Mouse (Mus musculus) midbrain, embryonic 13.5 days (tissue): ENCODE data around the gene Polr3gl. TPM values are rescaled to one million over a fixed set of nuclear protein-coding genes. Genes with fewer than 3 reads are reported as not detected.
A peak's percentile ranks its signal among the peaks of the same experiment; 100 is the strongest.
"Not testable (repeated sequence)": the region's sequence is repeated elsewhere in the genome, so short reads cannot be mapped to it uniquely, and the experiment has no call there.

Source experiments
- ATAC-seq: fragments of 200-750 bp; cut with Nextera tagmentation; 2 replicates; pipeline ENCODE4 v1.8.0; 2017; ENCODE audit warnings: mild to moderate bottlenecking, moderate TSS enrichment, moderate library complexity
- H3K27ac ChIP-seq: fragments of 300-500 bp; sonication (generic); 2 replicates; pipeline ENCODE4 v1.5.1; 2015; ENCODE audit warnings: inconsistent platforms, mild to moderate bottlenecking, moderate library complexity
- H3K27me3 ChIP-seq: fragments of 300-500 bp; sonication (generic); 2 replicates; pipeline ENCODE4 v1.6.1; 2015; ENCODE audit warnings: mild to moderate bottlenecking, inconsistent platforms
- H3K36me3 ChIP-seq: fragments of 300-500 bp; sonication (generic); 2 replicates; pipeline ENCODE4 v1.6.1; 2015; ENCODE audit warnings: mild to moderate bottlenecking, inconsistent platforms
- H3K4me1 ChIP-seq: fragments of 300-500 bp; sonication (generic); replicated peaks from 2 replicates; pipeline ENCODE4 v1.6.1; 2015; ENCODE audit warnings: inconsistent platforms
- H3K4me2 ChIP-seq: fragments of 300-500 bp; sonication (generic); replicated peaks from 2 replicates; pipeline ENCODE4 v1.6.1; 2015; ENCODE audit warnings: moderate library complexity, mild to moderate bottlenecking, inconsistent platforms
- H3K4me3 ChIP-seq: fragments of 300-500 bp; sonication (generic); replicated peaks from 2 replicates; pipeline ENCODE4 v1.5.1; 2015; ENCODE audit warnings: mild to moderate bottlenecking, inconsistent platforms
- H3K9ac ChIP-seq: fragments of 300-500 bp; sonication (generic); replicated peaks from 2 replicates; pipeline ENCODE4 v1.6.1; 2015; ENCODE audit warnings: mild to moderate bottlenecking, inconsistent platforms
- H3K9me3 ChIP-seq: fragments of 300-500 bp; sonication (generic); 2 replicates; pipeline ENCODE4 v1.6.1; 2016; ENCODE audit warnings: mild to moderate bottlenecking, inconsistent platforms
- WGBS: fragments of 180-500 bp; shearing (Covaris S2); methylation state at CpG from one replicate; pipeline ENCODE4 v1.1.7; 2015; 5-methylcytosine and 5-hydroxymethylcytosine counted together
- polyA plus RNA-seq: library from polyadenylated mRNA; unstranded; fragments of >200 nt; fragmentation: Nextera tagmentation; extraction: Ambion mirVana; gene quantifications from 2 replicates; pipeline ENCODE4 v1.2.1, GENCODE M21; 2015

The Polr3gl gene
- polyA plus RNA-seq, 1 experiment from 2014 or later = 42.0 TPM

DNA sequence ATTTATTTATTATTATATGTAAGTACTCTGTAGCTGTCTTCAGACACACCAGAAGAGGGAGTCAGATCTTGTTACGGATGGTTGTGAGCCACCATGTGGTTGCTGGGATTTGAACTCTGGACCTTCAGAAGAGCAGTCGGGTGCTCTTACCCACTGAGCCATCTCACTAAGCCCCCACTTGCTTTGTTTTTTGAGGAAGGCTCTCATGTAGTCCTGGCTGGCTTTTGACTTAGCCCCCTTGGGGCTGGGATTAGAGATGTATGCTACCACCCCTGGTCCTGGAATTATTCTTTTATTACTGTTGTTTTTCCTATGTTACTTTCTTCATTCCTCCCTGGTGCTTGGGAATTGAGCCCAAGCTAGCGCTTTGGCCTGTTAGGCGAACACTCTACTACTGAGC is 12.0 kb upstream of the Polr3gl start:
- WGBS = 88% methylated on average over 4 of the region's 4 CpGs
- peaks cover 42% of the 10 kb centered on the region for H3K4me1 ChIP-seq
- not testable (repeated sequence) for H3K27me3 ChIP-seq, ATAC-seq, H3K4me2 ChIP-seq, H3K27ac ChIP-seq, H3K9me3 ChIP-seq, H3K9ac ChIP-seq, H3K36me3 ChIP-seq, H3K4me3 ChIP-seq

DNA sequence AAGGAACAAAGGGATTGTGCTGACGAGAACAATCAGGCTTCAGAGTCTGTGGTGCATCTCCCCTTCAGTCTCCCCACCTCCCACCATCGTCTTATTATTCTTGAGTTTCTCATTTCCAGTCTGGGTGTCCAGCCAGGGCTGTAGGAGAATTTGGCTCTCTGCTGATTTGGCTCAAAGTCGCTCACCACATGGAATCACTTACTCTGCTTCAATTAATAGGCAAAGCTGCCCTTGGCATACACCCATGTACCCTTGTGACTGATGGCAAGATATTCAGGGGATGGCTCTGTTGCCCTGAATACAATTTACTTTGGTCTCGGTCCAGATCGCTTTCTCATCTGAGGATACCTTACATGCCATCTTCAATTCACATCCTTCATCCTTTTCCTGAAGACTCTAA is 9.3 kb upstream of the Polr3gl start:
- Histone ChIP-seq H3K9me3 (no peaks in the 10 kb centered on the region), H3K27me3 (0 out of 2 replicates have a peak, but pooled peaks cover 2% of the 10 kb centered on the region), H3K27ac (peak overlapping the region; percentile 95), H3K4me3 (peak overlapping the region; percentile 84), H3K4me1 (peaks cover 63% of the 10 kb centered on the region), H3K9ac (peak overlapping the region; percentile 92), H3K36me3 (0 out of 2 replicates have a peak, but pooled peaks cover 5% of the 10 kb centered on the region), H3K4me2 (peak overlapping the region; percentile 84)
- WGBS = 31% methylated on average over 5 of the region's 5 CpGs
- no peak for ATAC-seq

DNA sequence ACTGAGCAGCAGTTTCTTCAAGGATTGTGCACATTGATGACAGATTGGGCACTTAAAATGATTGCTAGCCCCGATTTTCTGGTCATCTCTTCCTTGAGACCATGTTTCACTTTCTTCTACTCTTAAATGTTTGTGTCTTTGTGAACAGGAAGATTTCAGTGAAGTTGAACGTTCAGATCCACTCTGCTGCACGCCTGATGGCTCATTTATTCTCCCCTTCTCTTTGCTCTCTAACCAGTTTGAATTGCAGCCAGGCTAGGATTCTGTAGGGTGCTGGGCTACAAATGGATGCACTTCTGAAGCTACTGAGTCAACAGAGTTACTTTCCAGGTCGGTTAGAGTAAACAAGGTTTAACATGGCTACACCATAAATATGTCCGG is 8.7 kb upstream of the Polr3gl start:
- Histone ChIP-seq H3K4me2 (peak overlapping the region; percentile 84), H3K4me1 (peaks cover 69% of the 10 kb centered on the region), H3K27me3 (0 out of 2 replicates have a peak, but pooled peaks cover 2% of the 10 kb centered on the region), H3K9me3 (no peaks in the 10 kb centered on the region), H3K36me3 (0 out of 2 replicates have a peak, but pooled peaks cover 4% of the 10 kb centered on the region), H3K9ac (peak overlapping the region; percentile 92), H3K4me3 (peak overlapping the region; percentile 84), H3K27ac (peak overlapping the region; percentile 95)
- ATAC-seq = no peak
- 24% methylated on average over 5 of the region's 5 CpGs for WGBS

DNA sequence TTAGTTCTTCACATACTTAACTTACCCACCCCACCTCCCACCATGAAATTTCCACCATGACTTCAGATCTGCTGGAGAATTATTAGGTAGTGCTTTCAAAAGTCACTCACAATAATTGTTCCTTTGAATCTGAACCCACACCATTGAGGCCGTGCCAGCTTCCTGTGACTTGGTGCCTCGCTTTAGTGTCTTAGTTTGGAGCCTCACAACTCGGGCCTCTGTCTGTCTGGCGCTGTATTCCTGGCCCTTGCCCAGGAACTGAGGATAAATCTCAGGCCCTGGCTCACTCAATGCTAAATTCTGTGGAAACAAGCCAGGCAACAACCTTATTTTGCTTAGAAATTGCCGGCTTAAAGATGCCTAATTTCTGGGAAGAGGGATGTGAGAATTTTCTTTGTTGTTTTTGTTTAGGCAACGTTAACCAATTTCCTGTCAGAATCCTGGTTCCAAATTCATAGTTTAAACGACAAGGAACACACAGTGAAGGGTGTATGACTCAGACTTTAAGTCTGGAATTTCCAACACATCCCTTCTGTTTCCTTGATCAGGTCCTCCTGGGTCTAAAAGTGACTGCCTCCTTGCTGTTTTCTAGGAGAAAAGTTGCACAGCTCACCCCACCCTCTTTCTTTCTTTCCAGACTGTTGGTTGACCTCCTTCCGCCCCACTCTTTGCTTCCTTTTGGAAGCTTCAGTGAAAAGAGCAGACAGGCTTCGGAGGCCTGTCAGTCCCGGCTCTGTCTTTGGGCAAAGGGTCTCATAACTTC is 8.1 kb upstream of the Polr3gl start:
- Histone ChIP-seq H3K9ac (peak overlapping the region; percentile 92), H3K36me3 (no peaks in the 10 kb centered on the region), H3K9me3 (no peaks in the 10 kb centered on the region), H3K27me3 (0 out of 2 replicates have a peak, but pooled peaks cover 2% of the 10 kb centered on the region), H3K4me1 (peaks cover 75% of the 10 kb centered on the region), H3K4me3 (peak overlapping the region; percentile 84), H3K27ac (peak overlapping the region; percentile 95), H3K4me2 (peak overlapping the region; percentile 84)
- WGBS = 16% methylated on average over 10 of the region's 10 CpGs
- ATAC-seq = no peak

DNA sequence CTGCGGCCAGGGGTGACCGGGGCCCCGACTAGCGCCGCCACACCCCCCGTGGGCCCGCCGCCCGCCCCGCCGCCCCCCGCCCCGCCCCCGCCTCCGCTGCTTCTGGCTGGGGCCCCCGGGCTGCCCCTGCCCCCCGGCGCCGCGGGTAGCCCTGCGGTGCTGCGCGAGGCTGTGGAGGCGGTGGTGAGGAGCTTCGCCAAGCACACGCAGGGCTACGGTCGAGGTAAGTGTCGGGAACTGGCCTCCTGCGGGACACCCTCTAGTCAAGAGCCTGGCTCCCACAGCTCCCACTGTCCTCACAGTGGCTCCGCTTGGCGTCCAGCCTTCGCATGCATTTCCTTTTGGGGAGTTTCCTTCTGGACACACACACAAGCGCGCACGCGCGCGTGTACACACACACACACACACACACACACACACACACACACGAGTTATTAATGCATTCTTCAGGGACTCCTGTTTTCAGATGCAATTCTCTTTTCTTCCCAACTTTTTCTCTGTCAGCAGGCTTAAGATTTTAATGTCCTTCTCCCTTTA is 7.3 kb upstream of the Polr3gl start:
- peaks cover 83% of the 10 kb centered on the region for H3K4me1 ChIP-seq
- H3K9me3 ChIP-seq = no peaks in the 10 kb centered on the region
- peak overlapping the region; percentile 92 for H3K9ac ChIP-seq
- 0 out of 2 replicates have a peak, but pooled peaks cover 2% of the 10 kb centered on the region for H3K27me3 ChIP-seq
- H3K4me2 ChIP-seq = peak overlapping the region; percentile 84
- no peaks in the 10 kb centered on the region for H3K36me3 ChIP-seq
- H3K4me3 ChIP-seq = peak overlapping the region; percentile 84
- ATAC-seq = peak; percentile 73
- WGBS = 0% methylated on average over 20 of the region's 40 CpGs
- peak overlapping the region; percentile 95 for H3K27ac ChIP-seq

DNA sequence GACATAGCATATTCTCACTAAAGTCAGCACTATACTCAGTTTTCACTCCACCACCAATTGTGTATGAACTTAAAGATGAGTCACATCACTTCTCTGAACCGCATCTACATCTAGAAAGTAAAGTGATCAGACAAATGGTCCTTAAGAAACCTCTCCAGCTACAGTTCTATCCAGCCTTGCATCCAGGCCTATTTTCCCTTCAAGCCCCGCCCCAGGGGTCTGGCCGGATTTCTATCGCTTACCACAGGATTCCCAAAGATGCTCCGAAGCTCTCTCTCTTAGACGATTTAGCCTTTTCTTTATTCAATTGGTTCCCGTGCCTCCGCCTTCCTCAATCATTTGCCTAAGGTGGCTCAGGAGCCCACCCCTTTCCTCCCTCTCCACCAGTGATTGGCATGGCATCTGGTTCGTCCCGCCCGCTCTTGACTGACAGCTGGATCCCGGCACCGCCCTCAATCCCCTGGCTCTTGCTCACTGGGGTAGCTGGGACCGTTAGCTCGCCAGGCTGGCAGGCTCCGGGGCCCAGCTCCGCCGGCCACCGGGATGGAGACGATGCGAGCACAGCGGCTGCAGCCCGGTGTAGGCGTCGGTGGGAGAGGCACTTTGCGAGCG is 6.8 kb upstream of the Polr3gl start, which contains the start of gene Lix1l:
Gene Lix1l, plus strand, starts transcription at position 511 of the 612 bp plus-strand sequence.
- peak within 1 kb of the TSS; percentile 84 for H3K4me2 ChIP-seq
- H3K27ac ChIP-seq = peak within 1 kb of the TSS; percentile 95
- H3K27me3 ChIP-seq = 0 out of 2 replicates have a peak, but pooled peaks cover 5% of the 10 kb centered on the region
- peak within 1 kb of the TSS; percentile 92 for H3K9ac ChIP-seq
- under 1% methylated on average over 27 of the region's 27 CpGs for WGBS
- H3K9me3 ChIP-seq = no peaks in the 10 kb centered on the region
- peaks cover 86% of the 10 kb centered on the region for H3K4me1 ChIP-seq
- peak within 1 kb of the TSS; percentile 84 for H3K4me3 ChIP-seq
- no peaks in the 10 kb centered on the region for H3K36me3 ChIP-seq
- ATAC-seq = peak; percentile 95

DNA sequence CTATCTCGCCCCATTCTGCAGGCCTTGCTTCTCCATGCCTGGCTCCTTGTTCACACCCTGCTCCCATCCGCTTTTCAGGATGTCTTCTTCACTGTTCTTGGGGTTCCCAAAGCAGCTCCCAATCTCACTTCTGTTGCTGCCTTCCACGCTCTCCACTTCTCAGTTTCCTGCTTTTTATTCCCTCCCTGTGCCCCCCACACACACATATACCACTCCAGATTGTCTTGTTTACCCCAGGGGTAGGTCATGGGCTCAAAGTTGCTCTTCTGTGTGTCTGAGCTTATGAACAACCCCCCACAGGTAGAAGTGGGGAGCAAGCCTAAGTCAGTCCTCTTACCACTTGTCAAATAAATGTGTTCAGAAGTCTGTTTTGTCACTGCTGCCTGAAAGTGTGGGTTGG is 5.4 kb upstream of the Polr3gl start:
- Histone ChIP-seq H3K27ac (no peak overlapping the region), H3K9me3 (no peaks in the 10 kb centered on the region), H3K4me2 (peak overlapping the region; percentile 85), H3K9ac (0 out of 2 replicates have a peak overlapping the region, but pooled peaks have one; percentile 19), H3K4me1 (peaks cover 80% of the 10 kb centered on the region), H3K27me3 (peaks cover 14% of the 10 kb centered on the region; the same call in 1 of the 2 replicates), H3K4me3 (no peak overlapping the region), H3K36me3 (no peaks in the 10 kb centered on the region)
- no peak for ATAC-seq
- WGBS = 77% methylated on average over 3 of the region's 3 CpGs

DNA sequence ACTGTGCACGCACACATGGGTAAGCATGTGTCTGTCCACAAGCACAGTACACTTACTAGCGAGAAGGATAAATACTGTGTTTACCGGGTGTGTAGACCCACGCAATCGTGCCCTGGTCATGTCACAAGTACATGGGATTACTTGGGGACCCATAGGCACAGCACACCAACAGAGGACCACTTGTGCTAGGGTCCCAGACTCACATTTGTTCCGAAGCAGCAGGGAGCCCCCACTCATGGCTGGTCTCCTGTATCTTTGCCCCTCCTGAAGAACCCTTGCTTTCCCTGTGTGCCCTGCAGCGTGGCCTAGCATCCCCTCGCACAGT is 5.0 kb upstream of the Polr3gl start:
- Histone ChIP-seq H3K27ac (no peak overlapping the region), H3K4me3 (peak overlapping the region; percentile 51), H3K4me1 (peaks cover 76% of the 10 kb centered on the region), H3K9me3 (no peaks in the 10 kb centered on the region), H3K4me2 (peak overlapping the region; percentile 85), H3K27me3 (peaks cover 14% of the 10 kb centered on the region; the same call in 1 of the 2 replicates), H3K9ac (peak overlapping the region; percentile 74; the same call in 1 of the 2 replicates), H3K36me3 (no peaks in the 10 kb centered on the region)
- no peak for ATAC-seq
- WGBS = 47% methylated on average over 8 of the region's 8 CpGs

DNA sequence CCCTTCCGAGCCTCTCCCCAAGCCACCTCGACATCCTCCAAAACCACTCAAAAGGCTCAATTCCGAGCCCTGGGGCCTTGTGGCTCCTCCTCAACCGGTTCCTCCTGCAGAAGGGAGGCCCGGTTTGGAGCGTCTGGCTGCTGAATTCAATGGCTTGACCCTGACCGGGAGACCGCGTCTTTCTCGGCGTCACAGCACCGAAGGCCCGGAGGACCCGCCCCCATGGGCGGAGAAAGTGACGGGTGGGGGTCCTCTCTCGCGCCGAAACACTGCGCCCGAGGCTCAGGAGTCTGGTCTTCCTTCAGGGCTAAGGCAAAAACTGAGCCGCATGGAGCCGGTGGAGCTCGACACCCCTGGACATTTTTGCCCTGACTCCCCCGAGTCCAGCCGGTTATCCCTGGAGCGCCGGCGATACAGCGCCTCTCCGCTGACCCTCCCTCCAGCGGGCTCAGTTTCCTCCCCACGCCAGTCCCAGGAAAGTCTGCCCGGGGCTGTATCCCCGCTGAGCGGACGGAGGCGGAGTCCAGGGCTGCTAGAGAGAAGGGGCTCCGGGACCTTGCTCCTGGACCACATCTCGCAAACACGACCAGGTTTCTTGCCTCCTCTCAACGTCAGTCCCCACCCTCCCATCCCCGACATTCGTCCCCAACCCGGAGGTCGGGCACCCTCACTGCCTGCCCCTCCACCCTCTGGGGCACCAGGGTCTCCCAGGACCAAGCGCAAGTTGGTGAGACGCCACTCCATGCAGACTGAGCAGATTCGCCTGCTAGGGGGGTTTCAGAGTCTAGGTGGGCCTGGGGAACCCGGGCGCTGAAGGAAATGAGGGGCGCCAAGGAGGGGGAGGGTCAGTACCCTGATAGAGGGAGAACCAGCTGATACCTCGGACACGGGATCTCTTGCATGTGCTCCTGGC is 4.4 kb upstream of the Polr3gl start:
- H3K4me2 ChIP-seq = peak overlapping the region; percentile 85
- peaks cover 14% of the 10 kb centered on the region; the same call in 1 of the 2 replicates for H3K27me3 ChIP-seq
- H3K9ac ChIP-seq = peak overlapping the region; percentile 74
- no peaks in the 10 kb centered on the region for H3K36me3 ChIP-seq
- ATAC-seq = no peak
- H3K9me3 ChIP-seq = no peaks in the 10 kb centered on the region
- peak overlapping the region; percentile 64 for H3K27ac ChIP-seq
- peak overlapping the region; percentile 51 for H3K4me3 ChIP-seq
- H3K4me1 ChIP-seq = peaks cover 71% of the 10 kb centered on the region
- WGBS = under 1% methylated on average over 54 of the region's 54 CpGs

DNA sequence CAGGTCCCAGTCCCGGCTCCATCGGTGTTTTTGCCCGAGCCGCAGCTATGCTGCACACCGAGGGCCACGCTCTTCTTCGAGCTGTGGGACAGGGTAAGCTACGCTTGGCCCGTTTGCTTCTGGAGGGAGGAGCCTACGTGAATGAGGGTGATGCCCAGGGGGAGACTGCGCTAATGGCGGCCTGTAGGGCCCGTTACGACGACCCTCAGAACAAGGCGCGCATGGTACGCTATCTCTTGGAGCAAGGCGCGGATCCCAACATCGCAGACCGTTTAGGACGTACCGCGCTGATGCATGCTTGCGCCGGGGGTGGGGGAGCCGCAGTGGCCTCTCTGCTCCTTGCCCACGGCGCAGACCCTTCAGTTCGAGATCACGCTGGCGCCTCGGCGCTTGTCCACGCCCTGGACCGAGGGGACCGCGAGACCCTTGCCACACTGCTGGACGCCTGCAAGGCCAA is 3.5 kb upstream of the Polr3gl start:
- Histone ChIP-seq H3K27me3 (peaks cover 14% of the 10 kb centered on the region; the same call in 1 of the 2 replicates), H3K27ac (peak overlapping the region; percentile 64), H3K4me3 (peak overlapping the region; percentile 51), H3K4me2 (peak overlapping the region; percentile 85), H3K9ac (peak overlapping the region; percentile 74), H3K9me3 (no peaks in the 10 kb centered on the region), H3K4me1 (peaks cover 71% of the 10 kb centered on the region), H3K36me3 (no peaks in the 10 kb centered on the region)
- 0 out of 2 replicates have a peak, but pooled peaks have one; percentile 4 for ATAC-seq
- under 1% methylated on average over 40 of the region's 40 CpGs for WGBS

DNA sequence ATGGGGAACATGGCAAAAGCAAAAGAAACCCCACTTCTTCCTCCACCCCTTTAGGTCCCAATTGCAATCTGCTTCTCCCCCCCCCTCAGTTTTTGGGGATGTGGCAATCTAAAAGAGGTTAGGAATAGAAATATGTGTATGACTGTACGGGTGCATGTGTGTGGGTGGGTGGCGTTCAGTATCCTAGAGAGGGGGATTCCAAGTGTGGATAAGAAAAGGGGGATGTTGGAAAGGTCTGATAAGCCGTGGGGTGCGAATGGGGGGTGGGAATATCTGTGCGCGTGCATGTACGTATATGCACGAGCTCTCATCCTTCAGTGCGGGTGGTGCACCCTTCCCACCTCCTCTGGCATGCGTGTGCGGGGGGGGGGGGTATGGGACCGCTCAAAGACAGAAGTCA is 2.9 kb upstream of the Polr3gl start:
- ATAC-seq = no peak
- Histone ChIP-seq H3K4me3 (peak overlapping the region; percentile 51), H3K4me2 (peak overlapping the region; percentile 85), H3K4me1 (peaks cover 69% of the 10 kb centered on the region), H3K9me3 (no peaks in the 10 kb centered on the region), H3K9ac (peak overlapping the region; percentile 74), H3K36me3 (no peaks in the 10 kb centered on the region), H3K27ac (0 out of 2 replicates have a peak overlapping the region, but pooled peaks have one; percentile 64), H3K27me3 (peaks cover 14% of the 10 kb centered on the region; the same call in 1 of the 2 replicates)
- under 1% methylated on average over 12 of the region's 12 CpGs for WGBS
